Mouse (Mus musculus) lung, postnatal 10 days (tissue): ENCODE results near the gene Rin3.

Experiments
- DNase-seq: peaks from one replicate; pipeline ENCODE4 v3.0.0; 2021

Gene Rin3

DNA sequence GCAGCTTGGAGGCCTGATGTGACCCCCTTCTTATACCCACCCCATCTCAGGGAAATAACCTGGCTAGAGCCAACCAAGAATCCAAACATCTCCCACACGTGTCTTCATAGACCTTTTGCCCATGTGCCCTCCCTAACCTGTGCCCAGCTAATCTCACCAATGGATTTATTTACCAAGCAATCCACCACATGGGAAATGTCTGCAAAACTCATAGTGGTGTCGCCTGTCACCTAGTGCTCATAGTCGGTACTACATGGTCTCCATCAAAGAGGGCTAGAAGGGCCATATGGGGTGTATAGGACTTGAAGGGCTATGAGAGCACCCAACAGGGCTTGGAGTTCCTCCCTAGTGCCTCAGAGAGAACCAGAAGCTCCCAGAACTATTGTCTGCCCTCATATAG is 102.0 kb downstream of the Rin3 start:
- DNase-seq, result peak; percentile 71

DNA sequence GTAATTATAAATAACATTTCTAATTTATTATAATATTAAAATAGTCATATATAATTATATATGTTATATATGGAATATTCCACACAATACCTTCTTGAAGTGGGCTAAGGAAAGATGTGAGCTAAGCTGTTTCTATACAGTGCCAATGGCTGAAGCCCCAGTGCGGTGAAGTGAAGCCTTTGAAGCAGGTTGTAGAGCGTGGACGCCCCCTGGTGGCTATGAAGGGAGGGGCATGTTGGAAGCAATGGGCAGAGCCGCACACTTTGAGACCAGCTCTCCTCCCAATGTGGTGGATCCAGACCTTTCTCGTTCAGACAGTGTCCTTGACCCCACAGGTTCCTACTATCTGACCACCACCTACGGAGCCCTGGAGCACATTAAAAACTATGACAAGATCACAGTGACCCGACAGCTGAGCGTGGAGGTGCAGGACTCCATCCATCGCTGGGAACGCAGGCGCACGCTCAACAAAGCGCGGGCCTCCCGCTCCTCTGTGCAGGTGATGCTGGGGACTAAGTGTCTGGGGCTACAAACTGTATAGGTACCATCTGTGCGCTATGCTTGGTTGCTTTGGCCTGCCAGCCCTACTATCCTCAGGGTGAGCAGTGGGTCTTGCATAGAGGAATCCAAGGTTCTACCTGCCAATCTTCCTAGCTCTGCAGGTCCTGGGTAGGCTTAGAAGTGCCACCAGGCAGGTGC is 104.5 kb downstream of the Rin3 start:
- peak; percentile 89 for DNase-seq

DNA sequence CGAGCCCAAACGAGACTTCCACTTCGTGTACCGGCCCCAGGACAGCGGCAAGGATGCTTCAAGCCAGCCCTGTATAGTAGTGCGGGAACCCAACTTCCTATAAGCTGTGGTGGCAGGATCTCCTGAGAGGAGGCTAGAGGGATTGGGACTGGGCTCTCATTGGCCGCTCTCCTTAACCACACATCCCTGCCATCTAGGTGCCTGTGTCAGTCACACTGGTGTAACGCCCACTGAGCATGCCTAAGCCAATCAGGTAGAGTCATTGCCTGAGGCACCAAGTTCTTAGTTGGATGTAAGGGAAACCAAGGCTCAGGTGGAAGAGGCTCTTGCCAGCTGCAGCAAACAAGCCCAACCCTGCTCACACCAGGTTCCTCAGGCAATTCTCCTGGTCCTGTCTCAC is 107.2 kb downstream of the Rin3 start:
- no peak for DNase-seq

DNA sequence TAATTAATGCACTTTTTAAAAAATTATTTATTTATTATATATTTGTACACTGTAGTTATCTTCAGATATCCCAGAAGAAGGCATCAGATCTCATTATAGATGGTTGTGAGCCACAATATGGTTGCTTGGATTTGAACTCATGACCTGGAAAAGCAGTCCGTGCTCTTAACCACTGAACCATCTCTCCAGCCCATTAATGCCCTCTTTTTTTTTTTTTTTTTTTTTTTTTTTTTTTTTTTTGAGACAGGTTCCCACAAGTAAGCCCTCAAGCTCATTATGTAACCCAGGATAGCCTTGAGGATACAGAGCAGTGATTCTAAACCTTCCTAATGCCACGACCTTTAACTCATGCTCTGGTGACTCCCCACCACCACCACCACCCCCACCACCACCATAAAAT is 108.3 kb downstream of the Rin3 start:
- DNase-seq, result no peak

DNA sequence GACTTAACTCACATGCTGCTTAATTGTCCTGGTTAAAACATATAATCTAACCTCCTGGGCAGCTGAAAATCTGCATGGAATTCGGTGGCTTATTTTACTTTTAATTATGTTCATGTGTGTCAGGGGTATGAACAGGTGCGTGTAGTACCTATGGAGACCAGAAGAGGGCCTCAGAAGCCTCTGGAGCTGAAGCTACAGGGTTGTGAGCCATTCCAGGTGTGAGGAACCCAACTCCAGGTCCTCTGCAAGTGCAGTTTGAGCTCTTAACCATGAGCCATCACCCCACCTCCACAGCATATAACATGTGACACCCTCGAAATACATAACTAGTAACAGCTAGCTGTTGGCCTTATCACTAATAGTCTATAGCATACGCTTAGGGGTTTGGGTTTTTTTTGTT is 109.1 kb downstream of the Rin3 start:
- peak; percentile 54 for DNase-seq

DNA sequence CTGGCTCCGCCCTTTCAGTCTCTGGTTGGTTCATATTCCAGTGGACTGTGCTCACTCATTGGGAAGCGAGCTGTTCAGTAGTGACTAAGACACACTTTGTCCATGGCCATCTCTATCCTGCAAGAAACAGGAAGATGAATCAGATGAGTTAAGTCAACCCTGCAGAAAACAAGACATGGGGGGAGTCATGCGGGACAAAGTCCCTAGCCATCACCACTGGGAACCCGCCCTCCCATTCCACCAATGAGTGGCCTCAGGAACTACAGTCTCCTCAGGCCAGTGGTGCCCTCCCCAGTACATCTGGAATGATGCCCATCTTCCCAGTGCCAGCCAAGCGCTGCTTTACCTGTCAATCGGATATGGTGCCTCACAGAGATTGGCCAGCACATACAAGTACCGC is 111.6 kb downstream of the Rin3 start:
- no peak for DNase-seq

DNA sequence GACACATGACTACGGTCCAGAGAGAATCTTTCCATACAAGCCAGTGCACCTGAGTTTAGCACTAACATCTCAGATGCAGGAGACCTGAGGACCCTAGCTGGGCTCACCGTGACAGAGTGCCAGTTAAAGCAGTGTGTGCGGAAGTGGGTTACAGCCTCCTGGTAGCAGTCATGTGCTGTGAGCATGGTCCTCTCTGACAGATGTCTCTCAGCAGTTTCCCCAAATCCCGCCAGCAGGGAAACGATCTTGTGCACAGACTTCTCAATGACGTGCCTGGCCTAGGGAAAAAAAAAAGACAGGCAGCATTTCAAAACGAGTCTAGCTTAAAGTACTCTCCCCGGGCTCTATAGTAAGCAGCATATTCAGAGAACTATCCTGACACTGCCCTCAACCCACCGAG is 112.7 kb downstream of the Rin3 start:
- no peak for DNase-seq

DNA sequence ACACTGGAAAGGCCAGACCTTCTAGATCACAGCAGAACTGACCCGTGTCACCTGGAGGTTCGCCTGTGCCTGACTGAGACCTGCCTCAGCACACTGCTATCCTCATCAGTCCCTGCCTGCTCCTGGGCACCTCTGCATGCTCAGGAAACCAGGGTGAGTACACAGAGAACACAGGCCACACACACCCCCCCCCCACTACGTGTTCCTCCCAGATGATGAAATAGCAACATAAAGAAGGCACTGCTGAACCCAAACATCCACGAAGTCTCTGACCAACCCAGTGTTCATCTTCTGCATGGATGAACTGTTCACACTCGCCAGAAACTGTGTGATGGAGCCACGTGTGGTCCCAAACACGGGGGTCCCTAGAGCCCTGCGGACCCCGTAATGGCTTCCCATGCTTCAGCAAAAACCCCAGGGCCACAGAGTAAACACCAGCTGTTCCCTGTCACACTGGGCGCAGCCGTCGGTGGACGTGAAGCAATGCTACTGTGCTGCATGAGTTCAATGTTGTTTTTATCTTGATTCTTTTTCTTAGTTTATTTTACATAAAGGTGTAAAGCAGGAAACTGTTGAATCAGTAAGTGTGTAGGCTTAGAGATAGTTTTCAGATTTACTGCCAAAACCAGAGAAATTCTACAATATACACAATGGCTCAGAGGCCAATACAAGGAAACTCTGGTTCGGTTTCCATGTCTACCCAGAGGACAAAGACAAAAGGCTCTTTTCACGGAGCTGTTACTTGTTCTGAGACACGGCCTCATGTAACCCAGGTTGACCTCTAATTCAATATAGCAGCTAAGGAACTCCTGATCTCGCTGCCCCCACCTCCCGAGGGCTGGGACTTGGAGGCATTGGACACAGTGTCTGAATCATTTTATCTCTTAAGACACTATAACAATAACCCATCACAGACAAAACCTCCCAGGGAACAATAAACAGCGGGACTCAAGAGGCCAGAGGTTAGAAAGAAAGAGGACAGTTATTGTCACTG is 113.4 kb downstream of the Rin3 start:
- no peak for DNase-seq

DNA sequence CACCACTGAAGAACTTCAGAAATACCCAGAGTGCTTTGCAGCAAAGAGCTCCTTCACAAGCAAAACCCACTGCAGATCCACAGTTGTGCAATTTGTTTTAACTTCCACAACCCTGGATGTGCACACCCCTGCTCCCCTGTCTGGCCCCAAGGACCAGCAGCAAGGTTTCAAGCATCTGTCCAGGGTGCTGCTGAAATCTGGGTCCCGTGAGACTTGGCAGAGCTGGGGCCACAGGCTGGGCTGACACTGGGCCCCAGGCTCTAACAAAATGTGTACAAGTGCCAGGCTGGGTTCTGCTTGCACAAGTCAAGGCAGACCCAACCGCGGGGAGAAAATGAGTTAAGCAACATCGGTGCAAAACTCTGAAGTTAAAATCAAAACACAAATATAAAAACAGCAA is 115.7 kb downstream of the Rin3 start:
- no peak for DNase-seq

DNA sequence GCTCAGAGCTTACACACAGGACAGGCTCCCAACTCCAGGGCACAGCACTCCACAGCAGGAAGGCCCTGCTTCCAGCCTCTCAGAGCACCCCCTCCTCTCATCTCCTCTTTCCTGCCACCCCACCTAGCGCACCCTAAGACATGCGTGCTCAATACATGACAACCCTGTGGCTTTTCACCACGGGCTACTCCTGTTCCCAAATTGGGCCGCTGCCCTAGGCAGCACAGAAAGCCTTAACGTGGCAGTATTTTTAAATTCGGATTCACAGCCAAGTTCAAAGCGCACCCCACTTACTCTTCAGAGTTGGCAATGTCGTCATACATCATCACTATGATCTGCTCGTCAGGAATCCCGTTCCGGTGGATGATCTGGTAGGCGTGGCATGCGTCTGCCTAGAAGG is 130.3 kb downstream of the Rin3 start:
- no peak for DNase-seq

DNA sequence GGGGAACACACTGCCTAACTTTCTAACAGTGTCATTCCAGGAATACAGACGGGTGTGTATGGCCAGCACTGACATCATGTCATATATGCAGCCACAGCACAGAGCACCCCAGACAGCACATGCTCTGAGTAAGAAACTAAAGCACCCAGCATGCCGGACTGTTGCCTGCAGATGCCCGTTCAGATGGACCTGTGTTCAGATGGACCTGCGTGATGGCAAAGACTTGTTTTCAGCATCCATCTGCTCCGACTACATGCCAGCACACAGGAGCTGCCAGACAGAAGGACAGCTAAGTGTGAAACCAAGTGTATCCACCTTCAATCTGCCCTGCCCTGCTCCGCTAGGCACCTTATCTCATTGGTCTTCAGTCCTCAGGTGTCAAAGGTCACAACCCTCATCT is 131.8 kb downstream of the Rin3 start:
- DNase-seq, result no peak

DNA sequence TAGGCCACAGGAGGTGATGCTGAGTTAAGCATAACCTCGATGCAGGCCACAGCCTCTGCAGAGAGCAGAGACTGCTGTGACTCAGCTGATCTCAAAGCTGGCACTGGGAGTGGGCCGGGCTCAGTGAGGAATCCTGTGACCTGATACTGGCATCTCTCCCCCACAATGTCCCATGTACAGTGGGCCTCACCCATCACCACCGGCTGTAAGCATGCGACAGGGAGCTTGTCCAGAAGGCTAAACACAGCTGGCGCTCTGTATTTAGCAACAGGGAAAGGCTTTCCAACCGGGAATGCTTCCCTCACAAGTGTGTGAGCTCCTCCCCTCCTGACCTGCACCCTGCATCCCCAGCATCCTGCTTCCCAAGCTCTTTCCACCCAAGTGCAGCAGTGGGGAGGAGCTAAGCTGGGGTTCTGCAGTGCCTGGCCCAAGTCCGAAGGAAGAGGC is 133.6 kb downstream of the Rin3 start:
- peak; percentile 82 for DNase-seq

DNA sequence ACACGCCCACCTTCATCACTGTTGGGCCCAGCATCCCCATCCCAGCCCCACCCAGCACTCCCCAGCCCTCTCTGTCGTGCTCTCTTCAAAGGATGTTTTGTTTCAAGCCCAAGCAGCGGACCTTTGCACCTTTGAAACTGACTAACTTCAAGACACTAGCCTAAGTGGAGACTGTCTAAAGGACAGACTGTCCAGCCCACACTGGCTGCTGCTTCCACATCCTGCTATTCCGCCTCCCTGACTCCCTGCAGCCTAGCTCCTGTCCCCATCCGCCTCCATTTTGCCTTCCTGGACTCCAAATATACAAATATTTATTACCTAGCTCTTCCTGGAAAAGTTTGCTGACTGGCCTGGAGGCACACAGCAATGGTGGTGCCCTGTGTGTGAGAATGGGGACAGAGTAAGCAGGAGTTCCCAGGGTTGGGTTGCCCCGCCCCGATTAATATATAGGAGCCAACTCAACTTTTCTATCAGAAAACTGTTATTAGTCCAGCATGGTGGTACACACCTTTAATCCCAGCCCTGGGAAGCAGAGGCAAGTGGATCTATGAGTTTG is 134.2 kb downstream of the Rin3 start:
- no peak for DNase-seq

DNA sequence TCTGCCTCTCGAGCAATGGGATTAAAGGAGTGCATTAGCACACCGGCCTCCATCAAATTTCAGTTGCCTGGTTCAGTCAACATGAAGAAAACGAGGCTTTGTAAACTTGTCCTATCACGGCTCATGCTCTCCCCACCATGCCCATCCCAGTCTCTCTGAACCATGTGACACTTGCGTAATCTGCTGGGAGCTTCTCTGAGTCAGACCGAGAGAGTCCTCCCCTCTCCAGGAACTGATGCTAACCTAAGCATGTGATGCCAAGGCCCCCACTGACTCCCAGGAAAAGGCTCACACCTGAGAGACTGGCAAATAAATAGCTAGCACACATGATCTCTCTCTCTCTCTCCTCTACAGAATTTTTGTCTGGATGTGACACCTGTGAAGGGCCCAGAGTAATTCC is 134.9 kb downstream of the Rin3 start:
- DNase-seq, result no peak

DNA sequence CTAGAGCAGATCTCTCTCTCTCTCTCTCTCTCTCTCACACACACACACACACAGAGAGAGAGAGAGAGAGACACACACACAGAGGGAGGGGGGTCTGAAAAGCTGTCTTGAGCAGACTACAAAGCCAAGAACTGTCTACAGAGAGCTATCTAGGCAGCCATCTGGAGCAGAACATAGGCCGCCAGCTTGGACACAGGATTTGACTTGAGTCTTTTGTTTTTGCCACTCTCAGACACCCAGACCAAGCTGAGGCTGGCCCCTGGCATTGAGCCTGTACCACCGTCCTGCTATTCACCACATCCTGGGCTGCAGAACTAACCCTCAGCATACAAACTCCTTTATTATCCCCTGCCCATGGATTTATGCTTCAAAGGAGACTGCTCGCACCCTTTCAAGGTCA is 136.7 kb downstream of the Rin3 start:
- DNase-seq, result no peak

DNA sequence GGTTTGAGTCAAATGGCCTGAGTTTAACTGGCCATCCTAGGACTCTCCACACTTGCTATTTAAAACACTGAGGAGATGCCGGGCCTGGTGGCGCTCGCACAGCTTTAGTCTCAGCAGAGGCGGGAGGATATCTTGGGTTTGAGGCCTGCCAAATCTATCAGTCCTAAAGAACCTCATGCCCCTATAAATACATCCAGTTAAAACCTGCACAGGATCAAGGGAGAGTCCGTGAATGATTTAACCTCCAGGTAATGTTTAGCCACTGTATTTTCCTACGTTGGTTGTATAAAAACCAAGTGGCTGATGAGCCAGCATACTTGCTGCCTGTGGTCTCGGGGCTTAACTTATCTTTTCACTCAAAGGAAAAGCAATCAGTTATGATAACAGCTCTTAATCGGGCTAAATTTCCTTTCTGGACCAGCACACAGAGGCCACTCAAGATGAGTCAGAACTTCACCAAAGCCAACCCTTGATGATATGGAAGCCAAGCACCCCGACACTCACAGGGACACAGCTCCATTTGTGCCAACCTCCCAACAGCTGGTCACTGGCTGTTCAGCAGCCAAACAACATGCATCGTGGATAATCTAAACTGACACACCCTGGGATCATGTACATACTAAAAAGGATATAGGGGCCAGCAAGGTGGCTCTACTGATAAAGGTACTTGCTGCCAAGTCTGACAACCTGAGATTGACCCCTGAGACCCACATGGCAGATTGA is 137.5 kb downstream of the Rin3 start:
- DNase-seq, result no peak

DNA sequence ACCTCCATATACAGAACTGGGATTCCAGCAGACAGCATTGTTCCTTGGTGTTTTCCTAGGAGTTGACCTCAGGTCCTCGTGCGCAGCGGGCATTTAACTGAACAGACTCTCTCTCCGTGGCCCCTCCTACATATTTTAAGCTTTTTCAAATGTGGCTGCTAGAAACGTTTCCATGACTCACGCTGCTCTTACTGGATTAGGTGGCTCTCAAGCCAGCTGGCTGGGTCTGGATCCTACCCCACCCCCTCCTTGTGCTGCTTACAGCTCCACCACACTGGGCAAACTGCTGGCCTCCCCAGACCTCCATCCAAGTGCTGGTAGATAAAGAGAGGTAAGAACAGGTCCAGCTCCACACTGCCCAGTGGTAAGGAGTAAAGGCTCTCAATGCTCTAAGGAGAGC is 139.2 kb downstream of the Rin3 start:
- peak; percentile 87 for DNase-seq

DNA sequence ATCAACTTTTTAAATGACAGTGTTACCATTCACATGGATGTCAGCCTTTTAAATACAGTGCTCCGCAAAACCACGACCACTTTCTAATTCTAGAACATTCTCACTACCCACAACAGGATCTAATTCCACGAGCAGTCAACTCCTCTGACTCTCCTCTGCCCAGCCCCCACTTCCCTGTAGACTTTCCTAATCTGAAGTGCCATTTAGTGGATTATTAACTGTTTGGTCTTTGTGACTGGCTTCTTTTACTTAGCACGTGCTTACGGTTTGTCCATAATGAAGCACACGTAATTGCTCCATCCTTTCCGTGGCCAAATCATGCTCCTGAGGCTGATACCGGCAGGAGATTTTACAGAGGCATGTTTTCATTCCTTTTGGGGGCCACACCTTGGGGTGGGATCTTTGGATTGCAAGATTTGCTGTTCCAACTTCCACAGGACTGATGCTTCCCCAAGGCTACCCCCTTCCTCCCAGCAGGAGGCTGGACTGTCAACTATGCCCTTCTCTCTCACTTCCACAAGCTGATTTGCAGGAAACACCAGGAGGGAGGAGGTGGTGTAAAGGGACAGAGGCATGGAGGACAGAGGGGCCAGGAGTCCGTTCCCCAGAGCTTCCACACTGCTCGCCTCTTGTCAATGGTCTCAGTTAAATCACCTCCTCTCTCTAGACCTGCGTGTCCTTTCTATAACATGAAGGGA is 139.9 kb downstream of the Rin3 start:
- peak; percentile 22 for DNase-seq

DNA sequence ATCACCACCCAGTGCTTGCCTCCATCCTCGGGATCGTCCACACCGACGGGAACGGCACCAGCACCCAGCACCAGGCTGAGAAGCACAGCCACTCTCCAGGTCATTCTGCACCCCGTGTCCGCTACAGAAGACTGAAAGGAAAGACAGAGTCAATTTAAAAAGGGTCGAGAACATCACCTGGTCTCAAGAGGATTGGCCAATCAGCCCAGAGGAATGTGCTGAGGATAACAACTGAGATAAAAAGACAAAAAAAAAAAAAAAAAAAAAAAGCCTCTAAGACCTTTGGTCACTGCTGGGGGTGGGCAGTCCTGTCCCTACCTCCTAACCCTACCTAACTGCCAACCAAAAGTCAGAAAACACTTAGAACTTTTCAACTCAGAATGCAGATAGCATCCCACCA is 140.8 kb downstream of the Rin3 start:
- no peak for DNase-seq

DNA sequence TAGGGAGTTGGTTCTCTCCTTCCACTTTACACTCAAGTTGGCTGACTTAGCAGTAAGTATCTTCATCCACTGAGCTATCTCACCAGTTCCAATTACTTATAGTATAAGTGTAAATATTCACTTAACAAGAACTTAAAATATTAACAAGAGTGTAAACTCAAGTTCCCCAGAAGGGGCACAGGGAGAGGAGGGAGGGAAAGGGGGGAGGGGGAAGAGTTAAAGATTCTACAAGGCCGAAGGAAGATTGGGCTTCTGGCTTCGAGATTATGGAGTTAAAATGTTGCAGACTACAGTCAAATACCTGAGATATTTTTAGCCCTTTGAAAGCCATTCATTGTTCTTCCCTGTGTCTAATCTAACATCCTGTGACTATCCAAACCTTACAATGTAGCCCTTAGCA is 141.6 kb downstream of the Rin3 start:
- no peak for DNase-seq

DNA sequence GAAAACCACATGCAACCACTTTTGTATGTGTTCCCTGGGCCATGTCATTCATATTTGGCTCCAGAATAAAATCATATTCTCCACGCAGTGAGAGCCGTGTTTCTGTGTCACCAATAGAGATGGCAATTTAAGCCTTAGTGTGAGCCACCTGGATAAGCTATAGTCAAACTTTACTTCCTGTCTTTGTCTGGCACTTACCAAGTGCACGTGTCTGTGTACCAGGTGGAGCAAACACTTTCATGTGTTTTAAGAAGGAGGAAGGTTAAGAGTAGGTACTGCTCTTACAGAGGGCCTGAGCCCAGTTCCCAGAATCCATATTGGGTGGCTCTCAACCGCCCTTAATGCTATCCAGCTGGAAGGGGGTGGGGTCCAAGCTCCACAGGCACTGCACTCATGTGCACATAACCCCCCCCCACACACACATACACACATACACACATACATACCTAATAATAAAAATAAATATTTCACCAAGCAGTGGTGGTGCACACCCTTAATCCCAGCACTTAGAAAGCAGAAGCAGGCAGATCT is 142.3 kb downstream of the Rin3 start:
- DNase-seq, result no peak

DNA sequence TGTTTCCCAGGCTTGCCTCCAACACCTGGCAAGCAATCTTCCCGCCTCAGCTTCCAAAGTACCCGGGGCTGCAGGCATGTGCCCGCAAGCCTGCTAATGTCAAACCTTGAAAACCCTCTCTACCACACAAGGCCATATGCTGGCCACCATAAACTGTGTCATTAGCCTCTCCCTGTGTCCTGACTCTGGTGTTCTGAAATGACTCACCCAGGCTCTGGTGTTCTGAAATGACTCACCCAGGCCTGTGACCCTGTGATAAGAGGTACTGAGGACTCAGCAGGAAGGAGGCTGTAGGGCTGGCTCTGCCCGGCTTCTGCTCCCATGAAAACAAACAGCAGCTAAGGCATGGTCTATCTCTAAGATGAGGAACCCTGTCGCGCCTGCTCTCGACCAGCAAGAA is 143.4 kb downstream of the Rin3 start:
- DNase-seq, result no peak
